Mouse (Mus musculus) bone marrow macrophage, adult 2 months (primary cell): ENCODE measurements around the gene Prpf31.

Source experiments
- CTCF ChIP-seq: IDR thresholded peaks from 2 replicates; pipeline ENCODE4 v1.5.1; 2012; ENCODE audit warnings: low read depth, mild to moderate bottlenecking, low read length, moderate library complexity
- POLR2A ChIP-seq: IDR thresholded peaks from 2 replicates; pipeline ENCODE4 v1.6.1; 2012; ENCODE audit warnings: mild to moderate bottlenecking, low read depth, low read length, borderline replicate concordance

- no peak for TF ChIP-seq CTCF
- no peak for TF ChIP-seq POLR2A
These were observed 16.9 kb downstream of the Prpf31 start for GRCm38 (mm10) chr7:3646641-3647040.
